9 mouse cellular contexts compared by ENCODE assay signal in genomic region chr16:17508031-17508430, GRCm38 (mm10). TPM values are rescaled to one million over a fixed set of nuclear protein-coding genes. Genes with fewer than 3 reads are reported as not detected.
A peak's percentile ranks its signal among the peaks of the same experiment; 100 is the strongest.
DNase-seq lines count a peak whose midpoint lies in the region; ATAC-seq and TF ChIP-seq lines count a peak whose summit lies in the region.
"Not testable (repeated sequence)": the region's sequence is repeated elsewhere in the genome, so short reads cannot be mapped to it uniquely, and the experiment has no call there.
"Had no signal": no experiment of that assay in that cellular context is flagged by ENCODE, and none has a peak within 500 bp of the region (broad histone marks: within the 10 kb centered on the region; RNA-seq: fewer than 3 reads in every experiment).

No protein-coding gene starts in this region.

- H3K9ac ChIP-seq in ES-Bruce4 (ENCODE audit: low read depth, poor library complexity, severe bottlenecking): peak overlapping the region; percentile 62
- peak overlapping the region; percentile 88 for H3K9ac ChIP-seq in embryonic facial prominence, embryonic 13.5 days
- not testable (repeated sequence) for H3K9ac ChIP-seq in heart, adult 2 months (ENCODE audit: low read depth, low read length)
- H3K9ac ChIP-seq in hindbrain, embryonic 15.5 days: peak overlapping the region; percentile 64
- H3K9ac ChIP-seq in liver, embryonic 16.5 days (ENCODE audit: low read depth, low read length): peak overlapping the region; percentile 85
- H3K9ac ChIP-seq in midbrain, embryonic 16.5 days (ENCODE audit: low read depth, low read length): peak overlapping the region; percentile 86
- H3K9ac ChIP-seq in stomach, embryonic 15.5 days: peak overlapping the region; percentile 64; the same call in 1 of the 2 replicates

- intact Hi-C loops in heart, adult 2 months (cut with DNase I): loop anchor here (1.0 to 2.0 kb wide), 2 partner anchors 23 to 55 kb away; partner anchors contain the start of gene Thap7

- not testable (repeated sequence) for H3K27me3 ChIP-seq in ES-Bruce4 (ENCODE audit: control insufficient read depth, insufficient read depth, low read length, poor library complexity, severe bottlenecking); embryonic facial prominence, embryonic 13.5 days; heart, adult 2 months (ENCODE audit: control insufficient read depth, insufficient read depth, low read length); hindbrain, embryonic 15.5 days; liver, embryonic 16.5 days (ENCODE audit: control insufficient read depth, insufficient read depth, low read depth, low read length); midbrain, embryonic 16.5 days (ENCODE audit: control insufficient read depth, insufficient read depth, low read depth, low read length); stomach, embryonic 15.5 days (replicated peaks)

- DNase-seq in heart, adult 2 months; layer of hippocampus, adult 2 months (ENCODE audit: low spot score in 2 of 2): not testable (repeated sequence)

- not testable (repeated sequence) for H3K36me3 ChIP-seq in ES-Bruce4 (ENCODE audit: control insufficient read depth, insufficient read depth, low read length, poor library complexity, severe bottlenecking); heart, adult 2 months (ENCODE audit: control insufficient read depth, insufficient read depth, low read length); liver, embryonic 16.5 days (ENCODE audit: control insufficient read depth, insufficient read depth); midbrain, embryonic 16.5 days (ENCODE audit: control insufficient read depth, insufficient read depth, low read length)
- peaks cover 22% of the 10 kb centered on the region for H3K36me3 ChIP-seq in embryonic facial prominence, embryonic 13.5 days
- H3K36me3 ChIP-seq in hindbrain, embryonic 15.5 days: peaks cover 10% of the 10 kb centered on the region
- peaks cover 16% of the 10 kb centered on the region for H3K36me3 ChIP-seq in stomach, embryonic 15.5 days

- not testable (repeated sequence) for H3K9me3 ChIP-seq in ES-Bruce4 (replicated peaks; ENCODE audit: control insufficient read depth, insufficient read depth, low read length, poor library complexity, severe bottlenecking); embryonic facial prominence, embryonic 13.5 days; hindbrain, embryonic 15.5 days; liver, embryonic 16.5 days (replicated peaks; ENCODE audit: control insufficient read depth, low read length); midbrain, embryonic 16.5 days (replicated peaks; ENCODE audit: control insufficient read depth, low read length, poor library complexity, severe bottlenecking); stomach, embryonic 15.5 days

- H3K4me2 ChIP-seq in embryonic facial prominence, embryonic 13.5 days: peak overlapping the region; percentile 83
- peak overlapping the region; percentile 78 for H3K4me2 ChIP-seq in hindbrain, embryonic 15.5 days
- H3K4me2 ChIP-seq in liver, embryonic 16.5 days (ENCODE audit: low read depth, low read length): peak overlapping the region; percentile 88
- peak overlapping the region; percentile 94 for H3K4me2 ChIP-seq in midbrain, embryonic 16.5 days (ENCODE audit: low read length)
- H3K4me2 ChIP-seq in stomach, embryonic 15.5 days: peak overlapping the region; percentile 70

- H3K4me3 ChIP-seq in ES-Bruce4 (ENCODE audit: low read depth, low read length): peak overlapping the region; percentile 96
- peak overlapping the region; percentile 82 for H3K4me3 ChIP-seq in embryonic facial prominence, embryonic 13.5 days
- H3K4me3 ChIP-seq in heart, adult 2 months: peak overlapping the region; percentile 80
- H3K4me3 ChIP-seq in hindbrain, embryonic 15.5 days: peak overlapping the region; percentile 64
- H3K4me3 ChIP-seq in layer of hippocampus, adult 2 months: peak overlapping the region; percentile 82
- peak overlapping the region; percentile 87 for H3K4me3 ChIP-seq in liver, embryonic 16.5 days (ENCODE audit: low read depth, low read length)
- peak overlapping the region; percentile 83 for H3K4me3 ChIP-seq in midbrain, embryonic 16.5 days (ENCODE audit: low read depth, low read length)
- H3K4me3 ChIP-seq in stomach, embryonic 15.5 days (replicated peaks): peak overlapping the region; percentile 68

- TF ChIP-seq POLR2A in ES-Bruce4 (IDR thresholded peaks at IDR 0.05; ENCODE audit: insufficient read depth, low read length); heart, adult 2 months (IDR thresholded peaks at IDR 0.05; ENCODE audit: insufficient read depth, low read depth, low read length): not testable (repeated sequence)

- H3K4me1 ChIP-seq in ES-Bruce4 (ENCODE audit: control insufficient read depth, insufficient read depth, low read length); heart, adult 2 months (ENCODE audit: control insufficient read depth, insufficient read depth, low read length): not testable (repeated sequence)
- peaks cover 11% of the 10 kb centered on the region for H3K4me1 ChIP-seq in embryonic facial prominence, embryonic 13.5 days
- peaks cover 23% of the 10 kb centered on the region for H3K4me1 ChIP-seq in hindbrain, embryonic 15.5 days (replicated peaks)
- H3K4me1 ChIP-seq in liver, embryonic 16.5 days (ENCODE audit: control insufficient read depth, low read depth, low read length): peaks cover 20% of the 10 kb centered on the region
- peaks cover 15% of the 10 kb centered on the region for H3K4me1 ChIP-seq in midbrain, embryonic 16.5 days (ENCODE audit: control insufficient read depth, insufficient read depth, low read length)
- H3K4me1 ChIP-seq in stomach, embryonic 15.5 days: peaks cover 11% of the 10 kb centered on the region

- H3K27ac ChIP-seq in ES-Bruce4 (ENCODE audit: insufficient read depth, low read length): peak overlapping the region; percentile 76; the same call in 1 of the 2 replicates
- peak overlapping the region; percentile 94 for H3K27ac ChIP-seq in embryonic facial prominence, embryonic 13.5 days
- peak overlapping the region; percentile 95 for H3K27ac ChIP-seq in heart, adult 2 months
- peak overlapping the region; percentile 96 for H3K27ac ChIP-seq in hindbrain, embryonic 15.5 days (replicated peaks)
- H3K27ac ChIP-seq in layer of hippocampus, adult 2 months: peak overlapping the region; percentile 93
- peak overlapping the region; percentile 93 for H3K27ac ChIP-seq in liver, embryonic 16.5 days (ENCODE audit: low read length)
- peak overlapping the region; percentile 96 for H3K27ac ChIP-seq in midbrain, embryonic 16.5 days (ENCODE audit: low read length)
- H3K27ac ChIP-seq in stomach, embryonic 15.5 days: peak overlapping the region; percentile 96

- TF ChIP-seq CTCF in ES-Bruce4 (IDR thresholded peaks at IDR 0.05; ENCODE audit: low read depth, low read length); heart, adult 2 months (IDR thresholded peaks at IDR 0.05): not testable (repeated sequence)
- TF ChIP-seq CTCF in layer of hippocampus, adult 2 months (conservative IDR thresholded peaks at IDR 0.05): peak; percentile 51

- 30% methylated on average over 3 of the region's 3 CpGs for WGBS in embryonic facial prominence, embryonic 13.5 days
- 20% methylated on average over 3 of the region's 3 CpGs for WGBS in heart, adult 2 months
- 26% methylated on average over 3 of the region's 3 CpGs for WGBS in hindbrain, embryonic 15.5 days
- WGBS in liver, embryonic 16.5 days (ENCODE audit: insufficient replicate concordance): 14% methylated on average over 3 of the region's 3 CpGs
- WGBS in midbrain, embryonic 16.5 days: 42% methylated on average over 2 of the region's 3 CpGs
- 27% methylated on average over 3 of the region's 3 CpGs for WGBS in stomach, embryonic 15.5 days

- not testable (repeated sequence) for TF ChIP-seq EP300 in ES-Bruce4 (IDR thresholded peaks at IDR 0.05; ENCODE audit: insufficient read depth, low read depth, low read length); heart, adult 2 months (IDR thresholded peaks at IDR 0.05; ENCODE audit: insufficient read depth, low read depth, low read length)

- H3K79me2 ChIP-seq in heart, adult 2 months (replicated peaks; ENCODE audit: control insufficient read depth, insufficient read depth, low read length): not testable (repeated sequence)

- not testable (repeated sequence) for ATAC-seq in embryonic facial prominence, embryonic 13.5 days (ENCODE audit: insufficient number of reproducible peaks, insufficient read depth, low FRiP score, low TSS enrichment, low read depth); liver, embryonic 16.5 days (ENCODE audit: low read depth); stomach, embryonic 15.5 days (ENCODE audit: insufficient read depth, low FRiP score, low read depth)
- peak; percentile 5; the same call in 1 of the 2 replicates for ATAC-seq in hindbrain, embryonic 15.5 days (ENCODE audit: low FRiP score, low read depth)
- peak; percentile 2 for ATAC-seq in midbrain, embryonic 16.5 days

RNA-seq across cellular contexts. Expression of gene Lztr1, which starts 0.5 kb away (rescaled TPM):
- polyA plus RNA-seq in ES-Bruce4 (2011; ENCODE audit: insufficient read depth, insufficient read length, low read depth, missing spikeins): 46.1 and 46.6 TPM in 2 replicates
- 98.5 and 119 TPM in 2 replicates for polyA plus RNA-seq in embryonic facial prominence, embryonic 13.5 days (2015; fragmentation: Nextera tagmentation; extraction: Ambion mirVana)
- 10 to 100 TPM; 24.3 to 28.5 TPM for total RNA-seq in heart, adult 2 months (2021)
- 98.0 and 104 TPM in 2 replicates for polyA plus RNA-seq in heart, adult 2 months (2012; rRNA removed)
- 134 and 136 TPM in 2 replicates for polyA plus RNA-seq in hindbrain, embryonic 15.5 days (2015; fragmentation: Nextera tagmentation; extraction: Ambion mirVana)
- 100 to 1,000 TPM; 186 to 201 TPM for total RNA-seq in layer of hippocampus, adult 2 months (2021)
- polyA plus RNA-seq in liver, embryonic 16.5 days (2015; fragmentation: Nextera tagmentation; extraction: Ambion mirVana): 25.2 and 25.7 TPM in 2 replicates
- polyA plus RNA-seq in midbrain, embryonic 16.5 days (2015; fragmentation: Nextera tagmentation; extraction: Ambion mirVana): 145 and 151 TPM in 2 replicates
- polyA plus RNA-seq in stomach, embryonic 15.5 days (2015; fragmentation: Nextera tagmentation; extraction: Ambion mirVana): 70.2 and 76.1 TPM in 2 replicates

RNA-seq across cellular contexts. Expression of gene Aifm3, which starts 18.6 kb away (rescaled TPM):
- polyA plus RNA-seq in ES-Bruce4 (2011; ENCODE audit: insufficient read depth, insufficient read length, low read depth, missing spikeins): 6.4 and 7.5 TPM in 2 replicates
- polyA plus RNA-seq in embryonic facial prominence, embryonic 13.5 days (2015; fragmentation: Nextera tagmentation; extraction: Ambion mirVana): 1.1 and 2.0 TPM in 2 replicates
- total RNA-seq in heart, adult 2 months (2021): under 1 TPM in 1 of 2 experiments, not detected in 1; 0.14 TPM
- 0.08 and 0.09 TPM in 2 replicates for polyA plus RNA-seq in heart, adult 2 months (2012; rRNA removed)
- 11.7 and 13.3 TPM in 2 replicates for polyA plus RNA-seq in hindbrain, embryonic 15.5 days (2015; fragmentation: Nextera tagmentation; extraction: Ambion mirVana)
- total RNA-seq in layer of hippocampus, adult 2 months (2021): 100 to 1,000 TPM; 112 to 116 TPM
- 3.8 and 6.3 TPM in 2 replicates for polyA plus RNA-seq in liver, embryonic 16.5 days (2015; fragmentation: Nextera tagmentation; extraction: Ambion mirVana)
- polyA plus RNA-seq in midbrain, embryonic 16.5 days (2015; fragmentation: Nextera tagmentation; extraction: Ambion mirVana): 13.6 and 22.2 TPM in 2 replicates
- polyA plus RNA-seq in stomach, embryonic 15.5 days (2015; fragmentation: Nextera tagmentation; extraction: Ambion mirVana): 3.1 and 3.2 TPM in 2 replicates

RNA-seq across cellular contexts. Expression of gene Thap7, which starts 22.9 kb away (rescaled TPM):
- 12.9 and 13.1 TPM in 2 replicates for polyA plus RNA-seq in ES-Bruce4 (2011; ENCODE audit: insufficient read depth, insufficient read length, low read depth, missing spikeins)
- polyA plus RNA-seq in embryonic facial prominence, embryonic 13.5 days (2015; fragmentation: Nextera tagmentation; extraction: Ambion mirVana): 72.5 and 75.2 TPM in 2 replicates
- total RNA-seq in heart, adult 2 months (2021): 10 to 100 TPM; 13.3 to 16.0 TPM
- polyA plus RNA-seq in heart, adult 2 months (2012; rRNA removed): 32.2 and 32.3 TPM in 2 replicates
- 61.8 and 64.5 TPM in 2 replicates for polyA plus RNA-seq in hindbrain, embryonic 15.5 days (2015; fragmentation: Nextera tagmentation; extraction: Ambion mirVana)
- 10 to 100 TPM; 42.3 to 45.4 TPM for total RNA-seq in layer of hippocampus, adult 2 months (2021)
- 18.9 and 21.1 TPM in 2 replicates for polyA plus RNA-seq in liver, embryonic 16.5 days (2015; fragmentation: Nextera tagmentation; extraction: Ambion mirVana)
- 60.7 and 62.7 TPM in 2 replicates for polyA plus RNA-seq in midbrain, embryonic 16.5 days (2015; fragmentation: Nextera tagmentation; extraction: Ambion mirVana)
- polyA plus RNA-seq in stomach, embryonic 15.5 days (2015; fragmentation: Nextera tagmentation; extraction: Ambion mirVana): 57.3 and 60.8 TPM in 2 replicates

RNA-seq across cellular contexts. Expression of gene Lrrc74b, which starts 53.0 kb away (rescaled TPM):
- 1.6 and 1.8 TPM in 2 replicates for polyA plus RNA-seq in ES-Bruce4 (2011; ENCODE audit: insufficient read depth, insufficient read length, low read depth, missing spikeins)
- polyA plus RNA-seq in embryonic facial prominence, embryonic 13.5 days (2015; fragmentation: Nextera tagmentation; extraction: Ambion mirVana): not detected in 2 replicates
- total RNA-seq in heart, adult 2 months (2021): not detected
- 0.12 and 0.61 TPM in 2 replicates for polyA plus RNA-seq in heart, adult 2 months (2012; rRNA removed)
- polyA plus RNA-seq in hindbrain, embryonic 15.5 days (2015; fragmentation: Nextera tagmentation; extraction: Ambion mirVana): 0.79 and 0.85 TPM in 2 replicates
- total RNA-seq in layer of hippocampus, adult 2 months (2021): under 1 TPM; 0.36 to 0.56 TPM
- polyA plus RNA-seq in liver, embryonic 16.5 days (2015; fragmentation: Nextera tagmentation; extraction: Ambion mirVana): 0.06 TPM in 1 of 2 replicates, not detected in the other
- 1.3 and 2.0 TPM in 2 replicates for polyA plus RNA-seq in midbrain, embryonic 16.5 days (2015; fragmentation: Nextera tagmentation; extraction: Ambion mirVana)
- 0.26 and 0.61 TPM in 2 replicates for polyA plus RNA-seq in stomach, embryonic 15.5 days (2015; fragmentation: Nextera tagmentation; extraction: Ambion mirVana)
- polyA plus RNA-seq: CD4-positive, CD25-positive, alpha-beta regulatory T cell, adult 4 months had no signal

RNA-seq across cellular contexts. Expression of gene P2rx6, which starts 53.7 kb away (rescaled TPM):
- 0.25 TPM in 1 of 2 replicates, not detected in the other for polyA plus RNA-seq in ES-Bruce4 (2011; ENCODE audit: insufficient read depth, insufficient read length, low read depth, missing spikeins)
- 0.08 and 0.32 TPM in 2 replicates for polyA plus RNA-seq in embryonic facial prominence, embryonic 13.5 days (2015; fragmentation: Nextera tagmentation; extraction: Ambion mirVana)
- total RNA-seq in heart, adult 2 months (2021): under 1 TPM; 0.78 to 0.89 TPM
- polyA plus RNA-seq in heart, adult 2 months (2012; rRNA removed): 2.9 and 3.7 TPM in 2 replicates
- polyA plus RNA-seq in hindbrain, embryonic 15.5 days (2015; fragmentation: Nextera tagmentation; extraction: Ambion mirVana): 2.1 and 3.3 TPM in 2 replicates
- total RNA-seq in layer of hippocampus, adult 2 months (2021): 1 to 10 TPM in 1 of 2 experiments, under 1 TPM in 1; 0.95 to 1.4 TPM
- 0.07 and 0.09 TPM in 2 replicates for polyA plus RNA-seq in liver, embryonic 16.5 days (2015; fragmentation: Nextera tagmentation; extraction: Ambion mirVana)
- 3.0 and 3.5 TPM in 2 replicates for polyA plus RNA-seq in midbrain, embryonic 16.5 days (2015; fragmentation: Nextera tagmentation; extraction: Ambion mirVana)
- polyA plus RNA-seq in stomach, embryonic 15.5 days (2015; fragmentation: Nextera tagmentation; extraction: Ambion mirVana): 1.2 TPM in 2 replicates
- polyA plus RNA-seq: CD4-positive, CD25-positive, alpha-beta regulatory T cell, adult 4 months had no signal
